Mouse (Mus musculus): ENCODE data around the gene Srebf1. TPM values are rescaled to one million over a fixed set of nuclear protein-coding genes. Genes with fewer than 3 reads are reported as not detected.

Gene Srebf1
- polyA plus RNA-seq, 2 experiments = 37.6 to 38.8 TPM

DNA sequence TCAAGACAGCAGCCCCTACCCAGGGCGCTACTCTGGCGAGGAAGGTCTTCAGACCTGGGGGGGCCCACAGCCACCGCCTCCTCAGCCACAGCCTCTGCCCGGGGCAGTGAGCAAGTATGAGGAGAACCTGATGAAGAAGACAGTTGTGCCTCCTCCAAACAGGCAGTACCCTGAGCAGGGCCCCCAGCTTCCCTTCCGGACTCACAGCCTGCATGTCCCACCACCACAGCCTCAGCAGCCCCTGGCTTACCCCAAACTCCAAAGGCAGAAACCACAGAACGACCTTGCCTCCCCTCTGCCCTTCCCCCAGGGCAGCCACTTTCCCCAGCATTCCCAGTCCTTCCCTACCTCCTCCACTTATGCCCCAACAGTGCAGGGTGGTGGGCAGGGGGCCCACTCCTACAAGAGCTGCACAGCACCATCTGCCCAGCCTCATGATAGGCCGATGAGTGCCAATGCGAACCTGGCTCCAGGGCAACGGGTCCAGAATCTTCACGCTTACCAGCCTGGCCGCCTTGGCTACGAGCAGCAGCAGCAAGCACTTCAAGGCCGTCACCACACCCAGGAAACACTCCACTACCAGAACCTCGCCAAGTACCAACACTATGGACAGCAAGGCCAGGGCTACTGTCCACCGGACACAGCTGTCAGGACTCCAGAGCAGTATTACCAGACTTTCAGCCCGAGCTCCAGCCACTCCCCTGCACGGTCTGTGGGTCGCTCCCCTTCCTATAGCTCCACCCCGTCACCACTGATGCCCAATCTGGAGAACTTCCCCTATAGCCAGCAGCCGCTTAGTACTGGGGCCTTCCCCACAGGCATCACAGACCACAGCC is 36.8 kb downstream of the Srebf1 start:
- H3K9me3 ChIP-seq (ENCODE audit: control insufficient read depth, low read length) = no peaks in the 10 kb centered on the region
- H3K4me3 ChIP-seq (ENCODE audit: insufficient read depth in 1 of 2, low read depth in 2 of 2, low read length in 2 of 2) = no peak overlapping the region
- H3K9ac ChIP-seq (replicated peaks) = no peak overlapping the region
- peak overlapping the region; percentile 18 for H3K4me2 ChIP-seq (ENCODE audit: low read depth)
- no peaks in the 10 kb centered on the region; the same call in none of the 2 replicates for H3K36me3 ChIP-seq (replicated peaks; ENCODE audit: control insufficient read depth, insufficient read depth, low read depth)
- ATAC-seq (ENCODE audit: insufficient read depth) = peak; percentile 34
- no peak for DNase-seq (ENCODE audit: low read depth in 3 of 3, low spot score in 3 of 3)
- 41% methylated on average over 20 of the region's 20 CpGs for WGBS (ENCODE audit: insufficient replicate concordance)
- H3K27me3 ChIP-seq (ENCODE audit: control insufficient read depth, insufficient read depth, low read length) = no peaks in the 10 kb centered on the region
- no peak for TF ChIP-seq CTCF (IDR thresholded peaks at IDR 0.05; ENCODE audit: low read depth)
- TF ChIP-seq EP300 (IDR thresholded peaks at IDR 0.05; ENCODE audit: low read depth) = no peak
- H3K27ac ChIP-seq = no peak overlapping the region
- H3K4me1 ChIP-seq (replicated peaks; ENCODE audit: control insufficient read depth in 2 of 2, insufficient read depth in 2 of 2, low read length in 1 of 2) = peaks cover 5 to 21% of the 10 kb centered on the region in 2 experiments

DNA sequence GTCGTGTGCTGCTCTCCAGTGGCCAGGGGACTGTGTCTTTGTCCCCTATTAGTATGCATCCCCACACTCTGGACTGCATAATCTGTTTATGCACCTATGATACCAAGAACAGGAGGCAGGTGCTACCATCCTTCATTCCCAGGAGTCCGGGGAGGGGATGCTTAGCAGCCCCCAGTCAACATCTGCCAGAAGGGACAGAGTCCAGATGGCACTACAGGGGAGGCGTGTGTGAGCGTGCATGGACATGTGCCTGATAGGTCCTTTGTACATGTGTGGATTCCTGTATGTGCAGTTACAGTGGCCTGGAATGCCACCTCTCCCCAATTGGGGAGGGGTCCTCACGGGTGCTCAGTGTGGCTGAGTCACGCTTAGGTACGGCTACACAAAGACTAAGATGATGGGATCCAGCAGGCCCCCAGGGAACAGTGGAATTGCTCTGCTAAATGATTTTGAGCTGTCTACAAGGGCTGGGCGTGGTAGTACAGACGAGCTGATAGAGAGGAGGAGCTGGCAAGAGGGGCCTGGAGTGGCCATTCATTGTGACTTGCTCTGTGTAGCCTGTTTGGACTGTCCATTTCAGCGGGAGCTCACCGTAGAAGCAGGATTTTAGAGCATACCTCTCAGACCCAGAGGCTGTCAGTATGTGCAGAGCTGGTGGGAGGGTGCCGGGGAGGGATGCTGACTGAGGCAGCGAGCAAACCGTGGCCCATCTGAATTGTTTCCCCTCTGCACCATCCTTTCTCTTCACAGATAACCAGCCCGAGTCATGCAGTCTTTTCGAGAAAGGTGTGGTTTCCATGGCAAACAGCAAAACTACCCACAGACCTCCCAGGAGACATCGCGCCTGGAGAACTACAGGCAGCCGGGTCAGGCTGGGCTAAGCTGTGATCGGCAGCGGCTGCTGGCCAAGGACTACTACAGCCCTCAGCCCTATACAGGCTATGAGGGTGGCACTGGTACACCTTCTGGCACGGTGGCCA is 37.7 kb downstream of the Srebf1 start:
- Histone ChIP-seq H3K36me3 (replicated peaks; ENCODE audit: control insufficient read depth, insufficient read depth, low read depth) (no peaks in the 10 kb centered on the region; the same call in 1 of the 2 replicates), H3K9ac (replicated peaks) (no peak overlapping the region), H3K4me1 (replicated peaks; ENCODE audit: control insufficient read depth in 2 of 2, insufficient read depth in 2 of 2, low read length in 1 of 2) (peaks cover 5 to 21% of the 10 kb centered on the region in 2 experiments), H3K9me3 (ENCODE audit: control insufficient read depth, low read length) (no peaks in the 10 kb centered on the region), H3K27ac (no peak overlapping the region), H3K4me3 (ENCODE audit: insufficient read depth in 1 of 2, low read depth in 2 of 2, low read length in 2 of 2) (no peak overlapping the region), H3K4me2 (ENCODE audit: low read depth) (peak overlapping the region; percentile 30), H3K27me3 (ENCODE audit: control insufficient read depth, insufficient read depth, low read length) (no peaks in the 10 kb centered on the region)
- no peak for TF ChIP-seq CTCF (IDR thresholded peaks at IDR 0.05; ENCODE audit: low read depth)
- no peak for TF ChIP-seq EP300 (IDR thresholded peaks at IDR 0.05; ENCODE audit: low read depth)
- 28% methylated on average over 22 of the region's 22 CpGs for WGBS (ENCODE audit: insufficient replicate concordance)
- DNase-seq (ENCODE audit: low read depth in 3 of 3, low spot score in 3 of 3) = no peak
- peak; percentile 41; the same call in 1 of the 2 replicates for ATAC-seq (ENCODE audit: insufficient read depth)

DNA sequence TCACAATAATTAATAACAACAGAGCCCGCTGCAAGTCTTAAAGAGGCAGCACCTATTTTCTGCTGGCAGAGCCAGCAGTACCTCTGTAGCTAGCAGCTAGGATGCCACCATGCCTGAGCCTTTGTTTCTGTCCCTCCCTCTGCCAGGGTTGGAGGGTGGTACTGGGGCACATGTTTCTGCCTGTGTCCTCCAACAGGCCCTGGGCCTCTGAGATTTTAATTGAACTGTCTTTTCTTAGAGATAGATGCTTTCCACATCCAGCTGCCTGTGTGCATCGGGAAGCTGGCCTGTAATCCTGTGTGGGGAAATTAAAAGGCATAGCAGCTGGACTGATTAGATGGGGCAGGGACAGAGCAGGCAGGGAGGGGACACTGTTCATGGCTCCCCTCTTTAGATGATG is 39.6 kb downstream of the Srebf1 start:
- no peak for ATAC-seq (ENCODE audit: insufficient read depth)
- H3K4me3 ChIP-seq (ENCODE audit: insufficient read depth in 1 of 2, low read depth in 2 of 2, low read length in 2 of 2) = no peak overlapping the region
- peaks cover 5 to 25% of the 10 kb centered on the region in 2 experiments for H3K4me1 ChIP-seq (replicated peaks; ENCODE audit: control insufficient read depth in 2 of 2, insufficient read depth in 2 of 2, low read length in 1 of 2)
- no peaks in the 10 kb centered on the region; the same call in 1 of the 2 replicates for H3K36me3 ChIP-seq (replicated peaks; ENCODE audit: control insufficient read depth, insufficient read depth, low read depth)
- H3K27ac ChIP-seq = no peak overlapping the region
- no peak for DNase-seq (ENCODE audit: low read depth in 3 of 3, low spot score in 3 of 3)
- 54% methylated on average over 2 of the region's 2 CpGs for WGBS (ENCODE audit: insufficient replicate concordance)
- H3K27me3 ChIP-seq (ENCODE audit: control insufficient read depth, insufficient read depth, low read length) = no peaks in the 10 kb centered on the region
- H3K9ac ChIP-seq (replicated peaks) = no peak overlapping the region
- H3K9me3 ChIP-seq (ENCODE audit: control insufficient read depth, low read length) = no peaks in the 10 kb centered on the region
- no peak overlapping the region for H3K4me2 ChIP-seq (ENCODE audit: low read depth)
- TF ChIP-seq EP300 (IDR thresholded peaks at IDR 0.05; ENCODE audit: low read depth) (no peak), CTCF (IDR thresholded peaks at IDR 0.05; ENCODE audit: low read depth) (no peak)

- no peak overlapping the region for H3K27ac ChIP-seq
- H3K9ac ChIP-seq (replicated peaks) = no peak overlapping the region
- H3K9me3 ChIP-seq (ENCODE audit: control insufficient read depth, low read length) = no peaks in the 10 kb centered on the region
- DNase-seq (ENCODE audit: low read depth in 3 of 3, low spot score in 3 of 3) (no peak), ATAC-seq (ENCODE audit: insufficient read depth) (no peak)
- H3K4me2 ChIP-seq (ENCODE audit: low read depth) = no peak overlapping the region
- H3K4me1 ChIP-seq (replicated peaks; ENCODE audit: control insufficient read depth in 2 of 2, insufficient read depth in 2 of 2, low read length in 1 of 2) = peaks cover 5 to 27% of the 10 kb centered on the region in 2 experiments
- H3K4me3 ChIP-seq (ENCODE audit: insufficient read depth in 1 of 2, low read depth in 2 of 2, low read length in 2 of 2) = no peak overlapping the region
- H3K36me3 ChIP-seq (replicated peaks; ENCODE audit: control insufficient read depth, insufficient read depth, low read depth) = no peaks in the 10 kb centered on the region; the same call in 1 of the 2 replicates
- no peaks in the 10 kb centered on the region for H3K27me3 ChIP-seq (ENCODE audit: control insufficient read depth, insufficient read depth, low read length)
- no peak for TF ChIP-seq EP300 (IDR thresholded peaks at IDR 0.05; ENCODE audit: low read depth)
- TF ChIP-seq CTCF (IDR thresholded peaks at IDR 0.05; ENCODE audit: low read depth) = no peak
- 75% methylated on average over 12 of the region's 12 CpGs for WGBS (ENCODE audit: insufficient replicate concordance)
Measured at GRCm38 (mm10) chr11:60182116-60182670, 40.2 kb downstream of the Srebf1 start.

All from liver, embryonic 14.5 days (tissue).